ENCODE assay signal across 9 mouse cellular contexts in genomic region chr17:49400130-49400529, GRCm38 (mm10). TPM values are rescaled to one million over a fixed set of nuclear protein-coding genes. Genes with fewer than 3 reads are reported as not detected.
DNase-seq lines count a peak whose midpoint lies in the region; ATAC-seq lines count a peak whose summit lies in the region.
"Had no signal": no experiment of that assay in that cellular context is flagged by ENCODE, and none has a peak within 500 bp of the region (broad histone marks: within the 10 kb centered on the region; RNA-seq: fewer than 3 reads in every experiment).

No protein-coding gene starts in this region.

- H3K4me2 ChIP-seq in hindbrain, embryonic 16.5 days (ENCODE audit: low read length) = no peak overlapping the region

- peak; percentile 36 for DNase-seq in WW6 (ENCODE audit: low read depth, low spot score)
- DNase-seq in cerebellum, adult 9-10 months = peak; percentile 88
- DNase-seq in frontal cortex, postnatal 10 days (ENCODE audit: low spot score in 2 of 2) = peak; percentile 41 to 71
- DNase-seq in layer of hippocampus, postnatal 36 days = peak; percentile 73 to 74
- peak; percentile 93 for DNase-seq in right cerebral cortex, adult 2 months (ENCODE audit: low spot score in 2 of 2)
- peak; percentile 55 to 71 for DNase-seq in urinary bladder, postnatal 36 days (ENCODE audit: low spot score in 2 of 2)

- H3K9me3 ChIP-seq in hindbrain, embryonic 16.5 days (ENCODE audit: control insufficient read depth, low read length) = no peaks in the 10 kb centered on the region

- H3K27me3 ChIP-seq in hindbrain, embryonic 16.5 days (replicated peaks; ENCODE audit: control insufficient read depth, insufficient read depth, low read length) = no peaks in the 10 kb centered on the region
- H3K27me3 ChIP-seq: megakaryocyte, embryonic 14.5 days had no signal

- H3K4me1 ChIP-seq in hindbrain, embryonic 16.5 days (ENCODE audit: control insufficient read depth, insufficient read depth, low read depth, low read length) = no peaks in the 10 kb centered on the region

- 2% methylated on average over 2 of the region's 2 CpGs for WGBS in hindbrain, embryonic 16.5 days

- H3K27ac ChIP-seq in hindbrain, embryonic 16.5 days (ENCODE audit: low read depth, low read length) = no peak overlapping the region

- peak; percentile 69 for ATAC-seq in hindbrain, embryonic 16.5 days
- peak; percentile 78 for ATAC-seq in megakaryocyte, adult 5-6 weeks (ENCODE audit: poor library complexity, severe bottlenecking)

- H3K36me3 ChIP-seq in hindbrain, embryonic 16.5 days (ENCODE audit: control insufficient read depth, insufficient read depth, low read length) = no peaks in the 10 kb centered on the region

- H3K9ac ChIP-seq in hindbrain, embryonic 16.5 days (ENCODE audit: low read depth, low read length) = no peak overlapping the region

- H3K4me3 ChIP-seq in hindbrain, embryonic 16.5 days (ENCODE audit: low read length) = no peak overlapping the region
- H3K4me3 ChIP-seq: megakaryocyte, embryonic 14.5 days had no signal

RNA-seq across cellular contexts. Expression of gene Mocs1, which starts 28.0 kb away (rescaled TPM):
- polyA plus RNA-seq in hindbrain, embryonic 16.5 days (2015; fragmentation: Nextera tagmentation; extraction: Ambion mirVana) = 4.5 and 6.1 TPM in 2 replicates
- total RNA-seq in layer of hippocampus, postnatal 36 days (2021) = 10 to 100 TPM in 1 of 2 experiments, 1 to 10 TPM in 1; 9.9 to 14.2 TPM
- total RNA-seq in megakaryocyte, adult 5-6 weeks (2015) = 56.6 and 60.7 TPM in 2 replicates
- 24.3 and 43.1 TPM in 2 replicates for total RNA-seq in megakaryocyte, adult 5-6 weeks (2017)

Comparison
In these comparisons a context has a peak if more than half of its experiments do, and no peak if none do; other contexts are left out.
1. DNase-seq: peak in every context shown above with its lines; median percentile 93 in right cerebral cortex, adult 2 months; 88 in cerebellum, adult 9-10 months; 74 in layer of hippocampus, postnatal 36 days; 63 in urinary bladder, postnatal 36 days; 56 in frontal cortex, postnatal 10 days; 36 in WW6.